Comparison of ENCODE assay signal across 16 mouse cellular contexts in the genomic region with DNA sequence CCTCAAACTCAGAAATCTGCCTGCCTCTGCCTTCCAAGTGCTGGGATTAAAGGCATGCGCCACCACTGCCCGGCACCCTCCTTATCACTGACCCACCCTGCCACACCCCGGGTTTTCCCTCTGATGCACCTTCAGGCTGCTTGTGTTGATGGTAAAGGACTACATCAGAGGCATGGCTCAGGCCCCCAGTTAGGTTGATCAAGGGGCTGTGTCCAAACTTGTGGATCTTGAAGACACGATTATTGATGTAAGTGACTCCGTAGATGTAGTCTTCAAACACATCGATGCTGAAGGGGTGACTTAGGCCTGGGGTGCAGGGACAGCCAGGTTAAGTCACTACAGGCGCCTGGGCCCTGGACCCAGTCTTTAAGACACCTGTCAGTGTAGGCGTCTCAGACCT. TPM values are rescaled to one million over a fixed set of nuclear protein-coding genes. Genes with fewer than 3 reads are reported as not detected.
"Had no signal": no experiment of that assay in that cellular context is flagged by ENCODE, and none has a peak within 500 bp of the region (broad histone marks: within the 10 kb centered on the region; RNA-seq: fewer than 3 reads in every experiment).

No protein-coding gene starts in this region.

- H3K4me3 ChIP-seq: neural tube, embryonic 13.5 days; neural tube, embryonic 15.5 days; stomach, embryonic 15.5 days had no signal

- H3K9ac ChIP-seq: neural tube, embryonic 13.5 days; neural tube, embryonic 15.5 days; stomach, embryonic 15.5 days had no signal

- H3K9me3 ChIP-seq: neural tube, embryonic 13.5 days; neural tube, embryonic 15.5 days; stomach, embryonic 15.5 days had no signal

- H3K4me2 ChIP-seq: neural tube, embryonic 13.5 days; neural tube, embryonic 15.5 days; stomach, embryonic 15.5 days had no signal

- DNase-seq: right cerebral cortex, postnatal 14 days; right cerebral cortex, postnatal 25 days; right cerebral cortex, postnatal 4 days; spleen, adult 18-20 months; thymus, adult 18-20 months; thymus, adult 2 months; thymus, postnatal 14 days; thymus, postnatal 25 days; thymus, postnatal 36 days; thymus, postnatal 4 days had no signal

- H3K27me3 ChIP-seq: neural tube, embryonic 13.5 days; neural tube, embryonic 15.5 days had no signal

- H3K4me1 ChIP-seq: stomach, embryonic 15.5 days had no signal

- H3K27ac ChIP-seq: stomach, embryonic 15.5 days; stomach, postnatal 0 days had no signal

RNA-seq across cellular contexts. Expression of a gene that starts 7.2 kb away (rescaled TPM):
- total RNA-seq: neutrophil, adult 5-6 weeks had no signal
- polyA plus RNA-seq: spleen, adult 2 months had no signal

RNA-seq across cellular contexts. Expression of a gene that starts 26.7 kb away (rescaled TPM):
- total RNA-seq: neutrophil, adult 5-6 weeks had no signal
